Mouse (Mus musculus) stomach, postnatal 0 days (tissue): ENCODE measurements around the gene Tex9. TPM values are rescaled to one million over a fixed set of nuclear protein-coding genes. Genes with fewer than 3 reads are reported as not detected.
"Not testable (repeated sequence)": the region's sequence is repeated elsewhere in the genome, so short reads cannot be mapped to it uniquely, and the experiment has no call there.

Experiments used
- ATAC-seq: fragments of 200-750 bp; cut with Nextera tagmentation; 2 replicates; pipeline ENCODE4 v1.8.0; 2017; ENCODE audit not compliant: low FRiP score, low TSS enrichment
- DNase-seq: peaks from one replicate; pipeline ENCODE4 v3.0.0-alpha.2; 2016; ENCODE audit warnings: low spot score
- H3K27ac ChIP-seq: fragments of 300-500 bp; sonication (generic); replicated peaks from 2 replicates; pipeline ENCODE4 v1.5.1; 2014; ENCODE audit warnings: mild to moderate bottlenecking, control low read depth
- H3K27me3 ChIP-seq: fragments of 300-500 bp; sonication (generic); 2 replicates; pipeline ENCODE4 v1.6.1; 2014; ENCODE audit warnings: low read length; ENCODE audit not compliant: control insufficient read depth, insufficient read depth
- H3K36me3 ChIP-seq: fragments of 300-500 bp; sonication (generic); 2 replicates; pipeline ENCODE4 v1.6.1; 2014; ENCODE audit warnings: low read length, mixed read lengths; ENCODE audit not compliant: control insufficient read depth, insufficient read depth
- H3K4me1 ChIP-seq: fragments of 300-500 bp; sonication (generic); replicated peaks from 2 replicates; pipeline ENCODE4 v1.6.1; 2014; ENCODE audit warnings: antibody characterized with exemption; ENCODE audit not compliant: control insufficient read depth, insufficient read depth
- H3K4me2 ChIP-seq: fragments of 300-500 bp; sonication (generic); replicated peaks from 2 replicates; pipeline ENCODE4 v1.6.1; 2014; ENCODE audit warnings: low read depth, mild to moderate bottlenecking, control low read depth, moderate library complexity
- H3K4me3 ChIP-seq: fragments of 300-500 bp; sonication (generic); 2 replicates; pipeline ENCODE4 v1.5.1; 2014; ENCODE audit warnings: low read depth, low read length, control low read depth
- H3K9ac ChIP-seq: fragments of 300-500 bp; sonication (generic); 2 replicates; pipeline ENCODE4 v1.6.1; 2014; ENCODE audit warnings: mild to moderate bottlenecking, low read length, control low read depth, mixed read lengths
- H3K9me3 ChIP-seq: fragments of 300-500 bp; sonication (generic); 2 replicates; pipeline ENCODE4 v1.6.1; 2016; ENCODE audit warnings: low read length; ENCODE audit not compliant: control insufficient read depth
- CTCF ChIP-seq: IDR thresholded peaks from 2 replicates; pipeline ENCODE4 v1.5.1; 2016; ENCODE audit warnings: antibody characterized with exemption, low read depth, mild to moderate bottlenecking, moderate library complexity
- EP300 ChIP-seq: optimal IDR thresholded peaks from 2 replicates; pipeline ENCODE3; 2016; ENCODE audit warnings: antibody characterized with exemption
- WGBS: fragments of 180-500 bp; shearing (Covaris S2); extraction: QIAGEN DNeasy Blood & Tissue Kit; methylation state at CpG from one replicate; pipeline ENCODE4 v1.1.7; 2014; 5-methylcytosine and 5-hydroxymethylcytosine counted together
- microRNA-seq: library from miRNA; unstranded; fragments of <30 nt; microRNA quantifications from one replicate; pipeline ENCODE4, GENCODE M21; 2016
- polyA plus RNA-seq: library from polyadenylated mRNA; unstranded; fragments of >200 nt; fragmentation: Nextera tagmentation; extraction: Ambion mirVana; gene quantifications from 2 replicates; pipeline ENCODE4 v1.2.1, GENCODE M21; 2015

The Tex9 gene
- polyA plus RNA-seq, 1 experiment from 2014 or later, result 10.8 TPM

- no peak overlapping the region for H3K9ac ChIP-seq
- no peak for DNase-seq
Observed at GRCm38 (mm10) chr9:72403421-72403820, 88.6 kb downstream of the Tex9 start.

GRCm38 (mm10) chr9:72401769-72402168 is 90.2 kb downstream of the Tex9 start:
- not testable (repeated sequence) for H3K9me3 ChIP-seq, H3K27ac ChIP-seq, DNase-seq, H3K27me3 ChIP-seq, H3K36me3 ChIP-seq, H3K4me2 ChIP-seq, H3K4me1 ChIP-seq, H3K4me3 ChIP-seq, ATAC-seq, H3K9ac ChIP-seq
- WGBS, result 70% methylated on average over 4 of the region's 4 CpGs
- TF ChIP-seq CTCF, result peak; percentile 32; the same call in 1 of the 2 replicates

More at GRCm38 (mm10) chr9:72403421-72403820, 88.6 kb downstream of the Tex9 start:
- 76% methylated on average over 6 of the region's 6 CpGs for WGBS
- Histone ChIP-seq H3K27ac (no peak overlapping the region), H3K36me3 (no peaks in the 10 kb centered on the region), H3K4me1 (no peaks in the 10 kb centered on the region), H3K9me3 (no peaks in the 10 kb centered on the region), H3K4me2 (no peak overlapping the region), H3K4me3 (no peak overlapping the region), H3K27me3 (no peaks in the 10 kb centered on the region)
- ATAC-seq, result no peak
- TF ChIP-seq EP300 (no peak), CTCF (no peak)

Small RNA genes within 50 kb of the gene (microRNA-seq; reads per million reads assigned to microRNA genes)
- not detected for gene Gm28010

Other genes with a start within 250 kb of the Tex9 start
- gene Zfp280d, start 217.4 kb downstream of the Tex9 start, polyA plus RNA-seq, result 11.4 and 12.0 TPM in 2 replicates
- gene Mns1, start 54.2 kb downstream of the Tex9 start, polyA plus RNA-seq, result 4.0 and 5.0 TPM in 2 replicates
- gene Rfx7, start 40.0 kb upstream of the Tex9 start, polyA plus RNA-seq, result 4.5 and 4.9 TPM in 2 replicates
- 175 and 195 TPM in 2 replicates for gene Nedd4, start 170.1 kb upstream of the Tex9 start, polyA plus RNA-seq